Mouse (Mus musculus) liver, embryonic 14.5 days (tissue): Measurements from ENCODE around the gene C9orf72.

Experiments used
- CTCF ChIP-seq: IDR thresholded peaks from 2 replicates; pipeline ENCODE4 v1.5.1; 2016; ENCODE audit warnings: antibody characterized with exemption, low read depth, control low read depth
- EP300 ChIP-seq: IDR thresholded peaks from 2 replicates; pipeline ENCODE4 v1.6.1; 2016; ENCODE audit warnings: antibody characterized with exemption, low read depth

DNA sequence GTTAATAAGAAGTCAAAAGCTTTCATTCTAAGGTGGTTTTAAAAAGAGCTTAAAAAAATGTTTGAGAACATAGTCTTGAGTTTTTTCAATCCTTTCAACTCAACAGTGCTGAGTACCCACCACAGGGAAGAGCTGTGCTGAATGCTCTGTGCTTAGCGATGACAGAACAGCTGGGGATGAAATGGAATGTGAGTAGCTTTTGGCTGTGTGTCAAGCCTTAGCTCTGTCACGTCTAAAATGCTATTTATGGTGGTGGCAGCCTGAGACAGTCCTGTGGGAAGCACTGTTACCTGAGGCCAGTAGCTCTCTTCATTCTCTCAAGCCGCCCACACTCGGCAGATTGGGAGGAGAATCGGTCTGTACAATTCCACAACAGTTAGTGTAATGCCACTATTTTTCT, 36.2 kb downstream of the C9orf72 start:
- TF ChIP-seq CTCF (no peak), EP300 (no peak)
